Mouse (Mus musculus): ENCODE results near the gene Mobp.

- no peak for TF ChIP-seq POLR2A (IDR thresholded peaks at IDR 0.05; ENCODE audit: insufficient read depth, low read depth, low read length)
- no peak for TF ChIP-seq CTCF (IDR thresholded peaks at IDR 0.05; ENCODE audit: insufficient read depth, low read depth, low read length)
Observed at GRCm38 (mm10) chr9:120200873-120201272, 51.4 kb downstream of the Mobp start.
